ENCODE assay signal across 35 mouse cellular contexts in the genomic region with DNA sequence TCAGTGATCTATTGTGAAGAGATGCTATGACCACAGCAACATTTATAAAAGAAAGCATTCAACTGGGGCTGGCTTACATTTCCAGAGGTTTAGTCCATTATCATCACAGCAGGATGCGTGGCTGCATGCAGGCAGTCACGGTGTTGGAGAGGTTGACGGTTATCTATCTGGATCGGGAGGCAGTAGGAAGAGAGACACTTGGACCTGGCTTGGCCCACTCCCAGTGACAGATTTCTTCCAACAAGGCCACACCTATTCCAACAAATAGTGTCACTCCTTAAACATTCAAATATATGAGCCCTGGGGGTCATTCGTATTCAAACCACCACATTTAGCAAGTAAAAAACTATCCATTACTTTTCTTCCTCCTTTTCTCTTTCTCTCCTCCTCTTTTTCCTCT.
"Had no signal": no experiment of that assay in that cellular context is flagged by ENCODE, and none has a peak within 500 bp of the region (broad histone marks: within the 10 kb centered on the region; RNA-seq: fewer than 3 reads in every experiment).

No protein-coding gene starts in this region.

- H3K27me3 ChIP-seq: heart, embryonic 12.5 days; heart, embryonic 13.5 days; heart, embryonic 15.5 days; hindbrain, embryonic 12.5 days; hindbrain, embryonic 13.5 days; hindbrain, embryonic 15.5 days; intestine, embryonic 15.5 days; kidney, embryonic 15.5 days had no signal

- H3K36me3 ChIP-seq: heart, embryonic 10.5 days; heart, embryonic 12.5 days; heart, embryonic 13.5 days; heart, embryonic 15.5 days; hindbrain, embryonic 10.5 days; hindbrain, embryonic 12.5 days; hindbrain, embryonic 13.5 days; hindbrain, embryonic 15.5 days; intestine, embryonic 15.5 days; kidney, embryonic 15.5 days had no signal

- H3K4me2 ChIP-seq: heart, embryonic 11.5 days; heart, embryonic 12.5 days; heart, embryonic 13.5 days; heart, embryonic 15.5 days; hindbrain, embryonic 12.5 days; hindbrain, embryonic 13.5 days; hindbrain, embryonic 14.5 days; hindbrain, embryonic 15.5 days; intestine, embryonic 15.5 days; kidney, embryonic 15.5 days had no signal

- H3K9me3 ChIP-seq: heart, embryonic 10.5 days; heart, embryonic 15.5 days; hindbrain, embryonic 10.5 days; hindbrain, embryonic 12.5 days; hindbrain, embryonic 13.5 days; hindbrain, embryonic 15.5 days; intestine, embryonic 15.5 days; kidney, embryonic 15.5 days had no signal

- H3K27ac ChIP-seq: heart, embryonic 10.5 days; heart, embryonic 13.5 days; heart, embryonic 15.5 days; hindbrain, embryonic 10.5 days; hindbrain, embryonic 12.5 days; hindbrain, embryonic 13.5 days; hindbrain, embryonic 14.5 days; hindbrain, embryonic 15.5 days; hindbrain, postnatal 0 days; intestine, embryonic 15.5 days; kidney, embryonic 15.5 days; kidney, postnatal 0 days; layer of hippocampus, adult 2 months had no signal

- DNase-seq: heart, postnatal 10 days; heart, postnatal 14 days; heart, postnatal 36 days; heart, postnatal 4 days; kidney, adult 11 months; kidney, adult 18-20 months; kidney, adult 2 months; kidney, adult 8-10 months; kidney, adult 9 months; kidney, postnatal 10 days; kidney, postnatal 14 days; kidney, postnatal 25 days; kidney, postnatal 36 days; kidney, postnatal 4 days; layer of hippocampus, adult 9-11 months; layer of hippocampus, postnatal 36 days had no signal

- H3K4me3 ChIP-seq: heart, embryonic 10.5 days; heart, embryonic 12.5 days; heart, embryonic 13.5 days; heart, embryonic 15.5 days; hindbrain, embryonic 10.5 days; hindbrain, embryonic 12.5 days; hindbrain, embryonic 13.5 days; hindbrain, embryonic 15.5 days; intestine, embryonic 15.5 days; kidney, embryonic 15.5 days; layer of hippocampus, adult 2 months had no signal

- ATAC-seq: hindbrain, embryonic 16.5 days; hindbrain, postnatal 0 days; inflammation-experienced regulatory T-cells, adult 6 months; intestine, embryonic 15.5 days; intestine, embryonic 16.5 days; intestine, postnatal 0 days had no signal

- H3K9ac ChIP-seq: heart, embryonic 12.5 days; heart, embryonic 13.5 days; heart, embryonic 15.5 days; hindbrain, embryonic 12.5 days; hindbrain, embryonic 13.5 days; hindbrain, embryonic 14.5 days; hindbrain, embryonic 15.5 days; intestine, embryonic 15.5 days; kidney, embryonic 15.5 days had no signal

- H3K4me1 ChIP-seq: heart, embryonic 10.5 days; heart, embryonic 15.5 days; hindbrain, embryonic 10.5 days; hindbrain, embryonic 12.5 days; hindbrain, embryonic 13.5 days; hindbrain, embryonic 15.5 days; intestine, embryonic 15.5 days had no signal
